Mouse (Mus musculus) erythroblast, adult 5-6 weeks (primary cell): ENCODE data around the gene Nat9. TPM values are rescaled to one million over a fixed set of nuclear protein-coding genes. Genes with fewer than 3 reads are reported as not detected.

ENCODE experiments used
- ATAC-seq: replicated peaks from 2 replicates; pipeline ENCODE4 v1.8.0; 2016; ENCODE audit warnings: moderate number of reproducible peaks, mild to moderate bottlenecking, moderate TSS enrichment, inconsistent platforms; ENCODE audit not compliant: poor library complexity, low FRiP score, severe bottlenecking
- total RNA-seq, 2 experiments: library from RNA; stranded (forward) in 1 of 2; stranded (reverse) in 1 of 2; fragments of 150-400 nt in 1 of 2; fragments of 200-764, 138-1000 nt in 1 of 2; gene quantifications; 2 replicates each; pipeline versions ENCODE4 v1.2.3 to v1.2.4; 2015 to 2017; ENCODE audit warnings: low replicate concordance in 2 of 2

Nat9 gene
- total RNA-seq (2015; ENCODE audit: low replicate concordance) (3.1 and 8.8 TPM in 2 replicates), total RNA-seq (2017; ENCODE audit: low replicate concordance) (8.8 and 10.5 TPM in 2 replicates)

DNA sequence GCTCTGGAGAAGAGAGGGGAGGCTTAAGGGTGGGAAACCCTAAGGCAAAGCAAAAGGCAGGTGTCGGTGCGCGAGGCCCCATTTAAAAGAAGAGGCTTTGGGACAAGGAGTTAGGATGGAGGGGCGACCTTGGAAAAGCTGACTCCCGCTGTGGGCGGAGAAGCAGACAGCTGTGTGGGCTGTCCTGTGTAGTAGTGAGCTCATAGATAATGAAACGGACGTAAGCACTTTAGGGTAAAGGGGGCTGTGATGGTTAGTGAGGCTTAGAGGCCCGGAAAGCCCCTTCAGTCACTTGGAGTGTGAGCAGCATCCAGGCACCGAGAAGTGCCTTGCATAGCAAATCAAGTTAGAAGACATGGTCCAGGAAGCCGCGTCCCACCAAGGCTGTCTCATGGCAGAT lies at the start of gene Nat9:
Nat9 (minus strand) TSS at position 167 of the 400 bp plus-strand sequence.
- 0 out of 2 replicates have a peak, but pooled peaks have one; percentile 2 for ATAC-seq

- no peak for ATAC-seq
Observed at GRCm38 (mm10) chr11:115236570-115236969, 48.9 kb upstream of the Nat9 start.

GRCm38 (mm10) chr11:115234320-115235044 lies 46.8 kb upstream of the Nat9 start:
- no peak for ATAC-seq

- no peak for ATAC-seq
Observed at GRCm38 (mm10) chr11:115233526-115234290, 46.0 kb upstream of the Nat9 start.

DNA sequence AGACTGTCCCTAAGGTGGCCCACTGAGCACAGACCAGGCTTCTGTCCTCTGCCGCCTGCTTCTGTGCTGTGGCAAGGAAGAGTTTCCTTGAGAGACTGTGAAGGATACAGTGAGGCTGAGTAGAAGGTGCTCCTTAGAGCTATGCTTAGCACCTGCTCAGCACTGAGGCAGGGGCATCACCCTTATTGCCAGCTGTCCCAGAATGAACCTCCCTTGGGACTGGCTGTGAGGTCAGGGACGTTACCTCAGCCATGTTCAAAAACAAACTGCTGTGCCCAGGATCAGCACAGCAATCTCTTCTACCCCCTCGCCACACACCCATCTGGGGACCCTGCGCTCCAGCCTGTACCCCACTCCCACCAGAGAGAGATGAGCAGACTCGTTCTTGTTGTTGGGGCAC lies 45.2 kb upstream of the Nat9 start:
- ATAC-seq: no peak

DNA sequence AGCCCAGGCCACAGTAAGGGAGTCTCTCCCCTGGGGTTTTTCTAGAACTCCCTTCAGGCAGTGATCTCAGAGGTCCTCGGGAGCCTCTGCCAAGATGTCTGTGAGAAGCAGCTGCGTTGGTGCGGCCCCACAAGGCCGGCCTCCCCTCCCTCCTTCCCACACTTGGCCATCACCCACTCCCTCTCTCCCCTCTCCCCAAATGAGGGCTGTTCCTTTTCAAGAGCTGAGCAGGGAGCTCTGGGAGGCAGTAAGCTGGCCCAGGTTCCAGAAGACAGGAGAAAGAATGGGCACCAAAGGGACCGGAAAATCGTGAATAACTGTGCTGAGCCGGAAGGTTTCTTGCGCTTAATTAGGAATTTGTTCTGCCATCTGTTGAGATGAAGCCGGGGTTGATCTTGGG lies 44.3 kb upstream of the Nat9 start:
- ATAC-seq: no peak

- no peak for ATAC-seq
Observed at GRCm38 (mm10) chr11:115231168-115231915, 43.7 kb upstream of the Nat9 start.

DNA sequence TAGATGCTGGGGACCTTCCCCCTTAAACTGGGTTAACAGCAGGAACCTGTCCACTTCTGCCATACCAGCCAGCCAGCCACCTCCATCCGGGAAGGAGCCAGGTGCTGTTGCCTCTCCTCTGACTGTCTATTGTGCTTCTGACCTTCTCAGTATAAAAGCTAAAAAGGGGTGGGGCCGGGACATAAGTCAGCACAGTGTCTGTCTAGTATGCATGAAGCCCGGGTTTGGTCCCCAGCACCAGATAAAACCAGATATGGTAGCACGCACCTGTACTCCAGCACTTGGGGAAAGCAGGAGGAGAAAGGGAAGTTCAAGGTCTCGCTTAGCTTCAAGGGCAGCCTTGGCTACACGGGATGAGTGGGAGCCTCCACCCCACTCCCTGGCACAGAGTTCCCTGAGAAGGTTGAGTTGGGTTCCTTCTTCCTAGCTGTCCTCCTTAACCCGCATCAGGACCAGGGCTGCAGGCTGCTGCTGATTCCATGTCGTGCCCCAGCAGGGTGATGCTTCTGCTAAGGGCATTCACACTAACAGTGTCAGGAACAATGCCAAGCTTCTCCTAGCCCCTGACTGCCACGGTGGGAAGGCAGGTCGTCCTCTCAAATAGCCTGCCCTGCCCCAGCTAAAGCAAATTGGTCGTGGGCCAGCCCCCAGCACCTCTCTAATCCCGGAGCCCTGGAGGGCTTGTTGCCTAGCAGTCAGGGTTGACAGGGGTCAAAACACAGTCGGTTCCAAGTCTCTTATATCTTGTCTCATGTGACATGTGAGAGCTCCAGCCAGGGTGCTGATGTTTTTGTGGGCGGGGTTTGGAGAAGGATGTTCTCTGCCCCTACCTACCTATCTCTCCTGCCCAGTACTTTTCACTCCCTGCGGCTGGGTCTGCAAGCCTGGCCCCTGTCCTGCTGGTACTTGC lies 41.6 kb upstream of the Nat9 start:
- ATAC-seq: no peak

DNA sequence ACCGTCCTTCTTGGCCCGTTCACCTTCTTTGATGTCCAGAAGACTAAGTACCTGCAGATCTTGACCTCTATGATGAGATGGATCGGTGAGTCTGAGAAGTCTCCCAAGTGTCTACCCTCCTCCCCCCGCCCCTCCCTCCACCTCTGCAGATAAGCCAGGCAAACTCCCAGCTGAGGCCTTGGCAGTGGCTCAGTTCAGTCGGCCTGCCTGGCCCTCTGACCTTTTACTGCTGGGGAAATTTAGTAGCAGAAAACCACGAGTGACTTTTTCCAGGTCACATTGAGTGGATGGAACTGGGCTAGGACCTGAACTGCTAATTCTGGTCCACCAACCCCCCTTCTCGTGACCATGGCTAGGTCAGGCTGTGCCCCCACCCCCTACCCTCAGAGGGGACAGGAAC lies 40.8 kb upstream of the Nat9 start:
- ATAC-seq: no peak

- no peak for ATAC-seq
Observed at GRCm38 (mm10) chr11:115227640-115228039, 40.0 kb upstream of the Nat9 start.

- ATAC-seq: no peak
Observed at GRCm38 (mm10) chr11:115226811-115227491, 39.3 kb upstream of the Nat9 start.

DNA sequence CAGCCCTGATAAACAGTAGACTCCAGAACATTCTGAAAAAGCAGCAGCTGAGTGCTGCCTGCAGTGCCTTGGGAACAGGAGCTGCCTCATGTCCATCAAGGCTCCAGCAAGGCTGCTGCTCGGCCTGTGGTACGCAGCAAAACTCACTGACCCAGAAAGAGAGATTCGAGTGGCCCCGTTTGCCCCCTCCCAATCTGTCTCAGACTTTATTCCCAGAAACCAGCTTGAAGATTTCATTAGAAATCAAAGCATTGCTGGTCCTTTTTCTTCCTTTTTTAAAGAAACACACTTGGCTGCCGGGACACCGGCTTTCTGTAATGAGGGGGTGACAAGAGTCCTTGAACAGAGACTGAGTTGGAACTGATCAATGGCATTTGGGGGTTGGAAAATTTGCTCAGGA lies 37.6 kb upstream of the Nat9 start:
- no peak for ATAC-seq

GRCm38 (mm10) chr11:115224889-115225288 lies 37.2 kb upstream of the Nat9 start:
- ATAC-seq: no peak

- no peak for ATAC-seq
Observed at GRCm38 (mm10) chr11:115223877-115224276, 36.2 kb upstream of the Nat9 start.

GRCm38 (mm10) chr11:115223451-115223850 lies 35.8 kb upstream of the Nat9 start:
- ATAC-seq: no peak

GRCm38 (mm10) chr11:115222570-115222969 lies 34.9 kb upstream of the Nat9 start:
- ATAC-seq: no peak

- ATAC-seq: no peak
Observed at GRCm38 (mm10) chr11:115222077-115222476, 34.4 kb upstream of the Nat9 start.

GRCm38 (mm10) chr11:115219685-115220084 lies 32.0 kb upstream of the Nat9 start:
- ATAC-seq: no peak

- ATAC-seq: no peak
Observed at GRCm38 (mm10) chr11:115219263-115219662, 31.6 kb upstream of the Nat9 start.
